Mouse (Mus musculus): Measurements from ENCODE around the gene Fbxw16. TPM values are rescaled to one million over a fixed set of nuclear protein-coding genes. Genes with fewer than 3 reads are reported as not detected.
"Not testable (repeated sequence)": the region's sequence is repeated elsewhere in the genome, so short reads cannot be mapped to it uniquely, and the experiment has no call there.

Gene Fbxw16
- not detected in 2 replicates for polyA plus RNA-seq (2014; fragmentation: Nextera tagmentation; extraction: Ambion mirVana)

GRCm38 (mm10) chr9:109449040-109449439 lies at the start of gene Fbxw16:
Fbxw16 (minus strand) TSS chr9:109449140.
- DNase-seq (ENCODE audit: low spot score) (no peak), ATAC-seq (ENCODE audit: low FRiP score) (no peak)
- no peak within 1 kb of the TSS for H3K27ac ChIP-seq
- H3K4me2 ChIP-seq (replicated peaks), result no peak within 1 kb of the TSS
- no peaks in the 10 kb centered on the region for H3K27me3 ChIP-seq (ENCODE audit: control insufficient read depth, insufficient read depth, low read length)
- no peaks in the 10 kb centered on the region for H3K36me3 ChIP-seq (replicated peaks; ENCODE audit: control insufficient read depth, insufficient read depth)
- no peak within 1 kb of the TSS for H3K4me3 ChIP-seq (replicated peaks; ENCODE audit: low read length)
- no peaks in the 10 kb centered on the region for H3K9me3 ChIP-seq (ENCODE audit: control insufficient read depth, low read length)
- H3K9ac ChIP-seq, result no peak within 1 kb of the TSS
- no peaks in the 10 kb centered on the region for H3K4me1 ChIP-seq (replicated peaks; ENCODE audit: control insufficient read depth, insufficient read depth, low read length)

GRCm38 (mm10) chr9:109495775-109496174 lies 46.8 kb upstream of the Fbxw16 start, which contains the start of gene Fbxw19:
Fbxw19 (minus strand) TSS chr9:109495875.
- not testable (repeated sequence) for ATAC-seq (ENCODE audit: low FRiP score); DNase-seq (ENCODE audit: low spot score); H3K27me3 ChIP-seq (ENCODE audit: control insufficient read depth, insufficient read depth, low read length); H3K36me3 ChIP-seq (replicated peaks; ENCODE audit: control insufficient read depth, insufficient read depth); H3K9me3 ChIP-seq (ENCODE audit: control insufficient read depth, low read length); H3K4me1 ChIP-seq (replicated peaks; ENCODE audit: control insufficient read depth, insufficient read depth, low read length); H3K4me2 ChIP-seq (replicated peaks); H3K9ac ChIP-seq; H3K4me3 ChIP-seq (replicated peaks; ENCODE audit: low read length); H3K27ac ChIP-seq
- WGBS, result 84% methylated on average over 1 of the region's 1 CpGs

- 100% methylated on average over 1 of the region's 1 CpGs for WGBS
- H3K4me2 ChIP-seq (replicated peaks), result no peak overlapping the region
- H3K9me3 ChIP-seq (ENCODE audit: control insufficient read depth, low read length), result no peaks in the 10 kb centered on the region
- DNase-seq (ENCODE audit: low spot score), result no peak
- H3K4me1 ChIP-seq (replicated peaks; ENCODE audit: control insufficient read depth, insufficient read depth, low read length), result no peaks in the 10 kb centered on the region
- no peaks in the 10 kb centered on the region for H3K27me3 ChIP-seq (ENCODE audit: control insufficient read depth, insufficient read depth, low read length)
- H3K27ac ChIP-seq, result no peak overlapping the region
- H3K9ac ChIP-seq, result no peak overlapping the region
- H3K4me3 ChIP-seq (replicated peaks; ENCODE audit: low read length), result no peak overlapping the region
- no peak for ATAC-seq (ENCODE audit: low FRiP score)
- no peaks in the 10 kb centered on the region for H3K36me3 ChIP-seq (replicated peaks; ENCODE audit: control insufficient read depth, insufficient read depth)
These were observed 16.0 kb downstream of the Fbxw16 start for GRCm38 (mm10) chr9:109432956-109433355.

- not testable (repeated sequence) for H3K36me3 ChIP-seq (replicated peaks; ENCODE audit: control insufficient read depth, insufficient read depth); ATAC-seq (ENCODE audit: low FRiP score); DNase-seq (ENCODE audit: low spot score); H3K4me2 ChIP-seq (replicated peaks); H3K9me3 ChIP-seq (ENCODE audit: control insufficient read depth, low read length); H3K4me1 ChIP-seq (replicated peaks; ENCODE audit: control insufficient read depth, insufficient read depth, low read length); H3K27me3 ChIP-seq (ENCODE audit: control insufficient read depth, insufficient read depth, low read length); H3K27ac ChIP-seq; H3K4me3 ChIP-seq (replicated peaks; ENCODE audit: low read length); H3K9ac ChIP-seq
- 84% methylated on average over 4 of the region's 4 CpGs for WGBS
These were observed 44.7 kb downstream of the Fbxw16 start, which contains the start of gene Fbxw22 for GRCm38 (mm10) chr9:109404196-109404595. Fbxw22 (minus strand) TSS chr9:109404296.

Other genes starting within 250 kb of the Fbxw16 start
- gene Fbxw20, start 214.4 kb downstream of the Fbxw16 start, polyA plus RNA-seq (2014; fragmentation: Nextera tagmentation; extraction: Ambion mirVana), result not detected in 2 replicates
- not detected in 2 replicates for gene Fbxw14, start 161.5 kb downstream of the Fbxw16 start, polyA plus RNA-seq (2014; fragmentation: Nextera tagmentation; extraction: Ambion mirVana)
- gene Fbxw28, start 109.5 kb downstream of the Fbxw16 start, polyA plus RNA-seq (2014; fragmentation: Nextera tagmentation; extraction: Ambion mirVana), result not detected in 2 replicates
- gene Fbxw22, start 44.8 kb downstream of the Fbxw16 start, polyA plus RNA-seq (2014; fragmentation: Nextera tagmentation; extraction: Ambion mirVana), result not detected in 2 replicates
- gene Fbxw19, start 46.7 kb upstream of the Fbxw16 start, polyA plus RNA-seq (2014; fragmentation: Nextera tagmentation; extraction: Ambion mirVana), result not detected in 2 replicates
- not detected in 2 replicates for gene Fbxw15, start 119.1 kb upstream of the Fbxw16 start, polyA plus RNA-seq (2014; fragmentation: Nextera tagmentation; extraction: Ambion mirVana)
- not detected in 2 replicates for gene Fbxw24, start 176.9 kb upstream of the Fbxw16 start, polyA plus RNA-seq (2014; fragmentation: Nextera tagmentation; extraction: Ambion mirVana)
- gene Fbxw25, start 215.5 kb upstream of the Fbxw16 start, polyA plus RNA-seq (2014; fragmentation: Nextera tagmentation; extraction: Ambion mirVana), result not detected in 2 replicates